Mouse (Mus musculus): ENCODE measurements around the gene Rspry1. TPM values are rescaled to one million over a fixed set of nuclear protein-coding genes. Genes with fewer than 3 reads are reported as not detected.

Gene Rspry1
- polyA plus RNA-seq, 1 experiment, result 11.5 TPM

DNA sequence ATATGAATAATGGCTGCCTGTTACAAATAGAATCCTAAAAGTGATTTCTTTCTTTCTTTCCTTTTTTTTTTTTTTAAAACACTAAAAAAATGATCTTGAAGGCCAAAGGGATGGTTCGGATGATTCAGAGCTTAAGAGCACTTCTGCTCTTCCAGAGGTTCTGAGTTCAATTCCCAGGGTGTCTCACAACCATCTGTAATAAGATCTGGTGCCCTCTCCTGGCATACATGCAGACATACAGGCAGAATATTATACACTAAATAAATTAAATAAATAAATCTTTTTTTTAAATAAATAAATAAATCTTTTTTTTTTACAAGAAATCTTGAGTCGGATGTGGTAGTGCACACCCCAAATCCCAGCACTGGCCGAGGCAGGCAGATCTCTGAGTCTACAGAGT, 40.2 kb downstream of the Rspry1 start:
- no peak overlapping the region for H3K27ac ChIP-seq (ENCODE audit: insufficient read depth, low read depth, low read length)
- H3K4me1 ChIP-seq (ENCODE audit: control insufficient read depth, insufficient read depth, low read length), result no peaks in the 10 kb centered on the region
- 97% methylated on average over 3 of the region's 3 CpGs for WGBS
- no peak for DNase-seq
- no peak overlapping the region for H3K4me3 ChIP-seq (ENCODE audit: insufficient read depth, low read depth, low read length)
- TF ChIP-seq POLR2A (IDR thresholded peaks at IDR 0.05; ENCODE audit: low read depth, low read length) (no peak), CTCF (conservative IDR thresholded peaks at IDR 0.05; ENCODE audit: insufficient read depth, insufficient read length, low read depth, low read length) (no peak)
- H3K36me3 ChIP-seq (ENCODE audit: control insufficient read depth, insufficient read depth, low read length), result peaks cover 11% of the 10 kb centered on the region
- H3K27me3 ChIP-seq (replicated peaks; ENCODE audit: control insufficient read depth, insufficient read depth, low read length), result no peaks in the 10 kb centered on the region

DNA sequence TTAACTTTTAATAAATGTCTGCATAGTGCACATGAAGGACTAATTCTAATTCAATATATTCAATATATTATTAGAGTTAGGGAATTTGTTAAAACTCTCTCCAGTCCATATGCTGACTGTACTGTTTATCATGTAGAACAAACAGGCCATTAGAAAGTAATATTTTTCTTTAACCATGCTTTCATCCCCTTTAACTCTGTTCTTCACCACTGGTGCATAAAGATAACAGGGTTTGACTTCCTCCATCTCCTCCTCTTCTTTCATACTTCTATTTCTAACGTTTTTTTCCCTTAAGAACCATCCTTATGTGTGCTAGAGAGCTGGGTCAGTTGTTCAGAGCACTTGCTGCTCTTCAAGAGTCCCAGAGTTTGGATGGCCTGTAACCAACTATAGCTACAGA, 43.5 kb downstream of the Rspry1 start:
- no peak overlapping the region for H3K27ac ChIP-seq (ENCODE audit: insufficient read depth, low read depth, low read length)
- no peaks in the 10 kb centered on the region for H3K27me3 ChIP-seq (replicated peaks; ENCODE audit: control insufficient read depth, insufficient read depth, low read length)
- no peak for DNase-seq
- TF ChIP-seq POLR2A (IDR thresholded peaks at IDR 0.05; ENCODE audit: low read depth, low read length), result no peak
- TF ChIP-seq CTCF (conservative IDR thresholded peaks at IDR 0.05; ENCODE audit: insufficient read depth, insufficient read length, low read depth, low read length), result no peak
- no peak overlapping the region for H3K4me3 ChIP-seq (ENCODE audit: insufficient read depth, low read depth, low read length)
- H3K36me3 ChIP-seq (ENCODE audit: control insufficient read depth, insufficient read depth, low read length), result peaks cover 2% of the 10 kb centered on the region
- no peaks in the 10 kb centered on the region for H3K4me1 ChIP-seq (ENCODE audit: control insufficient read depth, insufficient read depth, low read length)
- WGBS, result 50% methylated on average over 1 of the region's 1 CpGs

DNA sequence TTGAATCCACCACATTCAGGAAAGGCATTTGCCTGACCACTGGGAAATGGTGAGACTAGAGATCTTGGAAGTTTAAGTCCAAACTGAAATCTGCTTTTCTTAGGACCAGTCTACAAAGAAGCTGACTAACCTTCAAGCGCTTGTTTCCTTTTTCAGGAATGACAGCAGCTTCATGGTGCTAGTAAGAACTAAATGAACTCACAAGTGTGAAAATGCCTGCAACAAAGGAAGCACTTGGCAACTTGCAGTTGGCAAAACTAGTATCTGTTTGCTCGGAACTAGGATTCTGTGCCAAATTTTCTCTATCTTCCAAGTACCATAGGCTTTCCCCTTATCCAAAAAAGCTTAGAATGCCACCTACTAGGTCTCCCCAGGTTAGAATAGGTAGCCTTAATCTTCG, 44.4 kb downstream of the Rspry1 start:
- WGBS, result 92% methylated on average over 3 of the region's 3 CpGs
- H3K36me3 ChIP-seq (ENCODE audit: control insufficient read depth, insufficient read depth, low read length), result peaks cover 4% of the 10 kb centered on the region
- TF ChIP-seq POLR2A (IDR thresholded peaks at IDR 0.05; ENCODE audit: low read depth, low read length) (no peak), CTCF (conservative IDR thresholded peaks at IDR 0.05; ENCODE audit: insufficient read depth, insufficient read length, low read depth, low read length) (no peak)

DNA sequence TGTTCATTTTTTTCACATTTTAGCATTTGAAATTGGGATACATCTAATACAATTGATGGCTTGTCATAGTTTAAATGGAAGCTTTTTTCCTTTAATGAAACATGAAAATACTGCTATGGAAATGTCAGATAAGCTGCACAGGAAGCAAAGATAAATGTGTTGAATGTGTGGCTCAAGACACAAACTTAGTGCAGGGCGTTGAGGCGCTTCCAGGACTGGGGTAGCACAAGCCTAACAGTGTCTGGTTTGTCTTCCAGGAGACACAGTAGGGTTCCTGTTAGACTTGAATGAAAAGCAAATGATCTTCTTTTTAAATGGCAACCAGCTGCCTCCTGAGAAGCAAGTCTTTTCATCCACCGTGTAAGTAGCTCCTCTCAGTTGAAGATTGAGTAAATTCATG, 47.8 kb downstream of the Rspry1 start:
- no peak overlapping the region for H3K27ac ChIP-seq (ENCODE audit: insufficient read depth, low read depth, low read length)
- no peak for DNase-seq
- no peaks in the 10 kb centered on the region for H3K27me3 ChIP-seq (replicated peaks; ENCODE audit: control insufficient read depth, insufficient read depth, low read length)
- no peak overlapping the region for H3K4me3 ChIP-seq (ENCODE audit: insufficient read depth, low read depth, low read length)
- peaks cover 6% of the 10 kb centered on the region for H3K36me3 ChIP-seq (ENCODE audit: control insufficient read depth, insufficient read depth, low read length)
- TF ChIP-seq CTCF (conservative IDR thresholded peaks at IDR 0.05; ENCODE audit: insufficient read depth, insufficient read length, low read depth, low read length) (no peak), POLR2A (IDR thresholded peaks at IDR 0.05; ENCODE audit: low read depth, low read length) (no peak)
- no peaks in the 10 kb centered on the region for H3K4me1 ChIP-seq (ENCODE audit: control insufficient read depth, insufficient read depth, low read length)
- 87% methylated on average over 3 of the region's 3 CpGs for WGBS

More for the DNA sequence above, 44.4 kb downstream of the Rspry1 start:
- Histone ChIP-seq H3K27me3 (replicated peaks; ENCODE audit: control insufficient read depth, insufficient read depth, low read length) (no peaks in the 10 kb centered on the region), H3K4me1 (ENCODE audit: control insufficient read depth, insufficient read depth, low read length) (no peaks in the 10 kb centered on the region), H3K4me3 (ENCODE audit: insufficient read depth, low read depth, low read length) (no peak overlapping the region), H3K27ac (ENCODE audit: insufficient read depth, low read depth, low read length) (no peak overlapping the region)
- DNase-seq, result no peak

DNA sequence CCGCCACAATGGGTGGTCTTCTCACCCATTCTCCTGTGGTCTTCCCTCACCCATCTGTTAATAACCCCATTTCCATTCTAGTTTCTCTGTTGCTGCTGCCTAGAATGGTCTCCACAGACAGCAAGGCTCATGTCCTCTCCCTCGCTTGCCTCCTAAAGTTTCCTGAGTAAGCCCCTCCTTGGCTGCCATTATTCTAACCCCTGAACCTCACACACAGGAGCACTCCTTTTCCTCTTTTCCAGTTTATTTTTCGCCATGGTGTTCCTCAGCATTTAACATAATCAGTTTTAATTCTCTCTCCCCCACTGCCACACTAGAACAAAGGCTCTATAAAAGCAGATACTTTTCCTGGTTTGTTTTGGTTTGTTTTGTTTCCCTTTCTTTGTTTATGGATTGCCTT, 51.2 kb downstream of the Rspry1 start:
- Histone ChIP-seq H3K4me3 (ENCODE audit: insufficient read depth, low read depth, low read length) (no peak overlapping the region), H3K27me3 (replicated peaks; ENCODE audit: control insufficient read depth, insufficient read depth, low read length) (no peaks in the 10 kb centered on the region), H3K27ac (ENCODE audit: insufficient read depth, low read depth, low read length) (no peak overlapping the region), H3K36me3 (ENCODE audit: control insufficient read depth, insufficient read depth, low read length) (peaks cover 10% of the 10 kb centered on the region), H3K4me1 (ENCODE audit: control insufficient read depth, insufficient read depth, low read length) (no peaks in the 10 kb centered on the region)
- TF ChIP-seq CTCF (conservative IDR thresholded peaks at IDR 0.05; ENCODE audit: insufficient read depth, insufficient read length, low read depth, low read length) (no peak), POLR2A (IDR thresholded peaks at IDR 0.05; ENCODE audit: low read depth, low read length) (no peak)
- no peak for DNase-seq
- 93% methylated on average over 3 of the region's 3 CpGs for WGBS

DNA sequence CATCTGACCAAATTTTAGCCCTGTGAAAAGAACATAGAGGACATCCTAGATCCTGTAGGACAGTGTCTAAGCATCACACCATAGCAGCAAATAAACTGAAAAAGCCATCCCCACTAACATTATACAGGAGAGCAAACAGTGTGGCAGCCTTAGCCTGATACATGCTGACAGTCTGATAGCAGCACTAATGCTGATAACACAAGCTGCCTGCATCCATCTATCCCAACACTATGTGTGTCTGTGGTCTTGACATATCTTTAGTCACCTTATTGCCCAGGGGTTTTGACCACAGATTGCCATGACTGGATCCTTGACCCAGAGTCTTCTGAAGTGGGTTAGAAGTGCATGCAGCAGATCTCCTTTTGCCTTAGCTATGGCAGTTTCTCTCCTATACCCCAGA, 53.3 kb downstream of the Rspry1 start:
- TF ChIP-seq CTCF (conservative IDR thresholded peaks at IDR 0.05; ENCODE audit: insufficient read depth, insufficient read length, low read depth, low read length) (no peak), POLR2A (IDR thresholded peaks at IDR 0.05; ENCODE audit: low read depth, low read length) (no peak)
- H3K4me1 ChIP-seq (ENCODE audit: control insufficient read depth, insufficient read depth, low read length), result no peaks in the 10 kb centered on the region
- DNase-seq, result no peak
- no peaks in the 10 kb centered on the region for H3K27me3 ChIP-seq (replicated peaks; ENCODE audit: control insufficient read depth, insufficient read depth, low read length)
- no peak overlapping the region for H3K27ac ChIP-seq (ENCODE audit: insufficient read depth, low read depth, low read length)
- peaks cover 10% of the 10 kb centered on the region for H3K36me3 ChIP-seq (ENCODE audit: control insufficient read depth, insufficient read depth, low read length)
- no peak overlapping the region for H3K4me3 ChIP-seq (ENCODE audit: insufficient read depth, low read depth, low read length)

DNA sequence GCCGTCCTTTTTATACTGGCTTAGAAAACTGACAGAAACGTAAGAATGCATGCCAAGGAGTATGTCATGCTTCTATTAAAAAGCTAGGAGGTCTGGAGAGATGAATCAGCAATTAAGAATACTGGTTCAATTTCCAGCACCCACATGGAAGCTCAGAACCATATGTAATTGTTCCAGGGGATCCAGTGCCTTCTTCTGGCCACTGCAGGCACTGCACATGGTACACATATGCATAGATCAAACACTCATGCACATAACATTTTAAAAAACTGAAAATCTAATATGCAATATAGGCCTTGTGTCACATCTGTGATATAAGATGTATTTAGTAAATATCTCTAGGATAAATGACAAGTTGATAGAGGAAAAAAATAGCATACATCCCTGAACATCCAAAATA, 56.3 kb downstream of the Rspry1 start:
- Histone ChIP-seq H3K27ac (ENCODE audit: insufficient read depth, low read depth, low read length) (no peak overlapping the region), H3K4me1 (ENCODE audit: control insufficient read depth, insufficient read depth, low read length) (peaks cover 5% of the 10 kb centered on the region; the same call in 1 of the 2 replicates), H3K4me3 (ENCODE audit: insufficient read depth, low read depth, low read length) (no peak overlapping the region), H3K36me3 (ENCODE audit: control insufficient read depth, insufficient read depth, low read length) (peaks cover 6% of the 10 kb centered on the region), H3K27me3 (replicated peaks; ENCODE audit: control insufficient read depth, insufficient read depth, low read length) (no peaks in the 10 kb centered on the region)
- WGBS, result 91% methylated on average over 2 of the region's 2 CpGs
- TF ChIP-seq CTCF (conservative IDR thresholded peaks at IDR 0.05; ENCODE audit: insufficient read depth, insufficient read length, low read depth, low read length) (peak; percentile 33), POLR2A (IDR thresholded peaks at IDR 0.05; ENCODE audit: low read depth, low read length) (no peak)
- no peak for DNase-seq

DNA sequence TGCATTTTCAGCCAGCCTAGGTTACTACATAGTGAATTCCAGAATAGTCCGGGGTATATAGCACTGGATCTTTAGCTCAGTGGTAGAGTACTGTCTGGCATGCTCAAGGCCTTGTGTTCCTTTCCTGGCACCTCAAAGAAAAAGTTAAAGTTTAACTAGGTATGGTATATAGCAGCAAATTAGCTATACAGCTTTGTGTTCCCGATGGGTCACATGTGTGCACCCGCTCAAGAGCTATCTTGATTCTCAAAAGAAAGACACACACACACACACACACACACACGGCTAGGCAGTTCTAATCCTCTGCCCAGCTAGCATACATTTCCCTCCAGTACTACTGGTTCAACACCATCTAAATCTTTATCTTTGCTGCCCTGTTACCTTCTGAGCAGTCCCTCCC, 58.7 kb downstream of the Rspry1 start:
- Histone ChIP-seq H3K4me1 (ENCODE audit: control insufficient read depth, insufficient read depth, low read length) (peaks cover 15% of the 10 kb centered on the region), H3K4me3 (ENCODE audit: insufficient read depth, low read depth, low read length) (no peak overlapping the region), H3K36me3 (ENCODE audit: control insufficient read depth, insufficient read depth, low read length) (no peaks in the 10 kb centered on the region; the same call in none of the 2 replicates), H3K27me3 (replicated peaks; ENCODE audit: control insufficient read depth, insufficient read depth, low read length) (no peaks in the 10 kb centered on the region), H3K27ac (ENCODE audit: insufficient read depth, low read depth, low read length) (no peak overlapping the region)
- TF ChIP-seq CTCF (conservative IDR thresholded peaks at IDR 0.05; ENCODE audit: insufficient read depth, insufficient read length, low read depth, low read length) (no peak), POLR2A (IDR thresholded peaks at IDR 0.05; ENCODE audit: low read depth, low read length) (no peak)
- WGBS, result 62% methylated on average over 4 of the region's 4 CpGs
- DNase-seq, result no peak
